ENCODE assay signal across 1 mouse cellular context in the genomic region with DNA sequence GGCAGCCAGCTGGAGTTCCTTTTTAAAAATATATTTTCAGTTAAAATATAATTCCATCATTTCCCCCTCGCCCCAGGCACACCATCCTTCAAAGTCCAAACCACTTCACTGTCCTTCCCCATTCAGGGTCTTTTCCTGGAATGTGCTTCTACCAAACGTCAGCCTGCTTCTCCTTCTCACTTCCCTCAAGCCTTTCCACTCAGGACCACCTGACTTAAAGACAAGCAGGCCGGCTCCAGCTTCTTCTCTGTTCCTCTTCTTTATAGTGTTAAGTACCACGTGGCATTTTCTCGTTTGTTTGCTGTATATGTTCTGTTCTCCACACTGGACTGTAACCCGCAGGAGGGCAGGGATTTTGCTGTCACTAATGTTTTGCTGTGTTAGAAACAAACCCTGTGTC.
A peak's percentile ranks its signal among the peaks of the same experiment; 100 is the strongest.
TF ChIP-seq lines count a peak whose summit lies in the region.

No protein-coding gene starts in this region.

TF ChIP-seq in CH12.LX, 34 proteins besides CTCF, POLR2A, EP300 and RAD21 (continued from another document):
- TF ChIP-seq ZKSCAN1 (IDR thresholded peaks at IDR 0.05; ENCODE audit: borderline replicate concordance, low read depth, low read length) (no peak), PAX5 (IDR thresholded peaks at IDR 0.05; ENCODE audit: low read length) (no peak), SIN3A (IDR thresholded peaks at IDR 0.05; ENCODE audit: low read length) (peak; percentile 73), MAZ (IDR thresholded peaks at IDR 0.05; ENCODE audit: low read depth, low read length) (no peak), RCOR1 (conservative IDR thresholded peaks at IDR 0.05; ENCODE audit: low read depth, low read length) (no peak), MAX (IDR thresholded peaks at IDR 0.05; ENCODE audit: low read length) (peak; percentile 97), USF1 (IDR thresholded peaks at IDR 0.05; ENCODE audit: low read depth, low read length) (peak; percentile 68), ZMIZ1 (IDR thresholded peaks at IDR 0.05; ENCODE audit: low read depth, low read length) (no peak), POLR2AphosphoS2 (IDR thresholded peaks at IDR 0.05; ENCODE audit: low read depth, low read length) (0 out of 2 replicates have a peak, but pooled peaks have one; percentile 31), MYC (IDR thresholded peaks at IDR 0.05; ENCODE audit: low read depth, low read length) (peak; percentile 94), CHD1 (IDR thresholded peaks at IDR 0.05; ENCODE audit: low read depth, low read length) (peak; percentile 93; the same call in 1 of the 2 replicates)
